Mouse (Mus musculus) c-Kit-positive CD71-positive TER-119-negative erythroid progenitor cells, embryonic 14.5 days (primary cell): Measurements from ENCODE around the gene Chd9.
"Not testable (repeated sequence)": the region's sequence is repeated elsewhere in the genome, so short reads cannot be mapped to it uniquely, and the experiment has no call there.

Source experiments
- DNase-seq: peaks from one replicate; pipeline ENCODE4 v3.0.0-alpha.2; 2013; ENCODE audit warnings: low read depth

Chd9 gene

GRCm38 (mm10) chr8:90871375-90872080, 43.4 kb downstream of the Chd9 start:
- no peak for DNase-seq

DNA sequence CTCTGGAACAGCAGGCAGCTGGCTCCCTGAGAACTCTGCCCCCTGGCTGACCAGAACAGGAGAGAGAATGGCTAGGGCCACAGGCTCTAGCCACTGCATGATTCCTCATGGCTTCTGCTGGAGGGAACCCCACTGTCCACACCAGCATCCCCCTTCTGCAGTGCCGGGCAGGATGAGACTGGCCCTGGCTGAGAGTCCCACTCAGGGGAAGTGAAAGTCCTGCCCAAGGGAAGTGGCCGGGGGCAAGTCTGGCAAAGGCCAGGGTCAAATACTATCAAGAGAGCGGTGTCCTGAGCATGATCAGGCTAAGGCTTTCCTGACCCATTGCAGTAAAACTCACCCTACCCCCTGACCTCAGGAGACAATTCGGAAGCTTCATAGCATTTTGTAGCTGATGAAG, 44.9 kb downstream of the Chd9 start:
- DNase-seq, result no peak

GRCm38 (mm10) chr8:90876213-90876721, 48.1 kb downstream of the Chd9 start:
- no peak for DNase-seq

DNA sequence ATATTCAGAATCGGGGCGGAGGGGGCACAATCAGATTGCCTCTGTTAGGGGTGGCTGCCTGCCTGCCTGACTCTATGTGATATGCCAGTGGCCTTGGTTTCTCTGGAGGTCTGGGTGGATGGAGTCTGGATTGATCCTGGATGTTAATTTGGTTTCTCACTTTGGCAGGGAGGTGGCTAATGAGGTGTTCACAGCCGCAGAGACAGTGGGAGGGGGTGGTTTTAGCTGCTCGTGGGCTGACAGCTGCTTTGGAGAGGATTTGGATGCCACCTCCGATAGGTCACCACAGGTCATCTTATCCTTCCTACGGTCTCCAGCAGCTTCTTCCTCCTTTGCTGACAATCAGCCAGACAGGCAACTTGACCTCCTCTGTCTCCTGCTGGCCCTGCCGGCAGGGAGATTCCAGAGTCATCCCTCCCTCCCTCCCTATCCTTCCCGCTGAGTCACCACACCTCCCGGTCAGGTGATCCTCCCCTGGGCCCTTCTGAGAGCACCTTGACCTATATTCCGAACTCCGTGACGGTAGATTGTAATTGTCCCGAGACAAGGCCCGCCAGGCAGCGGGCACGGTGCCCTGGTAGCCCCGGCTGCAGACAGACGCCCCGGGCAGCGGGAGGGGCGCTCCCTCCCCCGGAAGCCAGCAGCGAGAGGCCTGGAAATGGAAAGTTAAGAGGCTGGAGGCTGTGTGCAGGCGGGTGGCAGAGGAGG, 48.7 kb downstream of the Chd9 start:
- DNase-seq, result no peak

DNA sequence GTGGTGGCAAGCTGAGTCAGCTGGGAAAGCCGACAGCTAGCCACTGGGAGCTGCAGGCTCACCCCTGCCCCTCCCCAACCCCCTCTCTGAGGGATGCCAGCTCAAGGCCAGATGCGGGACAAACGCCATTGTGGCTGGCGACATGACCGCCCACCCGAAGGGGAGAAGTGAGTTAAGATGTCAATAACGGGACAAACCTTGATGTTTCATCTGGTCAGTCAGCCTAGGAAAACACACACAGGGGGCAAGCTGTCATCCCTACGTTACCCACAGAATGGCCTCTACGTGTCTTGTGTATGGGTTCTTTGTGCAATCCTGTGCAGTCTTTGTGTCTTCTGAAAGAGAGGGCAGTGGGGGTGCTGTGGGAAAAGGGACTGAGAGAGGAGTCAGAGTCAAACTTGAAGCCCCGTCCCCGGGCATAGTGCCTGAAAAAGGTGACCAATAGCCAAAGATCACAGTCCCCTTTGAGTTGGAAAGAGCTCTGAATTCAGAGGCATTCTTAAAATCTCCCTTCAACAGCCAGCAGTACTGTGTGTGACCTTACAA, 49.4 kb downstream of the Chd9 start:
- no peak for DNase-seq

DNA sequence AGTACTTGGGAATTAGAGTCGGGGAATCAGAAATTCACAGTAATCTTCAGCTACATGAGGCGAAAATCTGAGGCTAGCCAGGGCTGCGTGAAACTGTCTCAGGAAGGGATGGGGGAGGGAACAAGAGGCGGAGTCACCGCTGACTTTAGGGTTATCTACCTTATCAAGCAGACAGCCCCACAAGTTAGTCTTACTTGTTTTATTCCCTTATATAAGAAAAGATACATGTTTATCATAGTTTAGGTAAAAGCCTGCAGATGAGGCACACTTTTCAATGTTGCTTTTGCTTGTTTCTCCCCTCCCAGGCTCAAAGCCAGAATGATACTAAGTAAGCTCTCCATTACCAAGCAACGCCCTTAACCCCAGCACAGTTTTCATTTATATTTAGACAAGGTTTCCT, 50.4 kb downstream of the Chd9 start:
- no peak for DNase-seq

GRCm38 (mm10) chr8:90880041-90880440, 51.9 kb downstream of the Chd9 start:
- no peak for DNase-seq

- DNase-seq, result no peak
These were observed 53.0 kb downstream of the Chd9 start for GRCm38 (mm10) chr8:90881181-90881580.

- no peak for DNase-seq
These were observed 54.0 kb downstream of the Chd9 start for GRCm38 (mm10) chr8:90882088-90882691.

DNA sequence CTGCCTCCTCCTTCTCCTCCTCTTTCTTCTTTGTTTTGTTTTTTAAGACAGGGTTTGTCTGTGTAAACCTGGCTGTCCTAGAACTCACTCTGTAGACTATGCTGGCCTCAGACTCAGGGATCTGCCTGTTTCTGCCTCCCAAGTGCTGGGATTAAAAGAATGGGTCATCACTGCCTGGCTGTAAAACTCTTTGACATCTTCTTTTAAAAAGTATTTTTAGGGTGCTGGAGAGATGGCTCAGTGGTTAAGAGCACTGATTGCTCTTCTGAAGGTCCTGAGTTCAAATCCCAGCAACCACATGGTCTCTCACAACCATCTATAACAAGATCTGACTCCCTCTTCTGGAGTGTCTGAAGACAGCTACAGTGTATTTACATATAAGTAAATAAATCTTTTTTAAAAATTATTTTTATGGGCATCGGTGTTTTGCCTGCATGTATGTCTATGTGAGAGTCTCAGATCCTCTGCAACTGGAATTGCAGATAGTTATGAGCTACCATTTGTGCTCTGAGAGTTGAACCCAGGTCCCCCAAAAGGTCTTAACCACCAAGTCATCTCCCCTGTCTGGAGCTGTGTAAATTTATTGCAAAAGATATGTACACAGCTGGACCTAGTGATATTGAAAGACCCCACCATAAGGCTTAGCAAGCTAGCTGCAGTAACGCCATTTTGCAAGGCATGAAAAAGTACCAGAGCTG, 57.7 kb downstream of the Chd9 start:
- no peak for DNase-seq

DNA sequence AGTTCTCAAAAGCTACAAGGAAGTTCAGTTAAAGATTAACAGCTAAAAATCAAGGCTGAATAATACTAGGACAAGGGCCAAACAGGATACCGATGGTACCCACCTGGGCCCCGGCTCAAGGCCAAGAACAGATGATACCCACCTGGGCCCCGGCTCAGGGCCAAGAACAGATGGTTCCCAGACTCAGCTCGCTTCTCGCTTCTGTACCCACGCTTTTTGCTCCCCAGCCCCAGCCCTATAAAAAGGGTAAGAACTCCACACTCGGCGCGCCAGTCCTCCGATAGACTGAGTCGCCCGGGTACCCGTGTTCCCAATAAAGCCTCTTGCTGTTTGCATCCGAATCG, 58.2 kb downstream of the Chd9 start:
- DNase-seq, result not testable (repeated sequence)

GRCm38 (mm10) chr8:90887328-90887727, 59.2 kb downstream of the Chd9 start:
- DNase-seq, result not testable (repeated sequence)

DNA sequence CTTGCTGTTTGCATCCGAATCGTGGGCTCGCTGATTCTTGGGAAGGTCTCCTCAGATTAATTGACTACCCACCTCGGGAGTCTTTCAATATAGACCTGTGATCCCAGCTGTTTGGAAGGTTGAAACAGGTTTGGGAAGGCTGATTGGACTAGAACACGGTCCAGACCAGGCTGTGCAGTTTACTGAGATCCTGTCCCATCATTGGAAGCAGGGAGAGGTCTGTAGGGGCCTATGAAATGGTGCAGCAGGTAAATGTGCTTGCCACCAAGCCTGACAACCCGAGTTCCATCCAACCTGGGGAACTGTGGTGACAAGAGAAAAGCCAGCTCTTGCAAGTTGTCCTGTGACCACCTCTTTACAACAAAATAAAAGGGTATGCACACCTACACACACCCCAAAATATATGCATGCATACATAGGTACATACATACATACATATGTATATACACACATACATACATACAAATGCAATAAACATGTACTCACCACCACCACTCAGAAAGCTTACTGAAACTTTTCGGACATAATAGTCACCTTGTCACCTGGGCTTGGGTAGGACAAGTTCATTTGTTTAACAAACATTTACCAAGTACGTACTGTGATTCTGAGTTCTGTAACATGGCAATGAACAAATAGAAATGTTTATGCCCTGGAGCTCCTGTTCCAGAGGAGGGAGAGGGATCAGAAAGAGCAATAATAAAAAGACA, 63.9 kb downstream of the Chd9 start:
- no peak for DNase-seq

- no peak for DNase-seq
These were observed 64.4 kb downstream of the Chd9 start for GRCm38 (mm10) chr8:90892579-90892919.

DNA sequence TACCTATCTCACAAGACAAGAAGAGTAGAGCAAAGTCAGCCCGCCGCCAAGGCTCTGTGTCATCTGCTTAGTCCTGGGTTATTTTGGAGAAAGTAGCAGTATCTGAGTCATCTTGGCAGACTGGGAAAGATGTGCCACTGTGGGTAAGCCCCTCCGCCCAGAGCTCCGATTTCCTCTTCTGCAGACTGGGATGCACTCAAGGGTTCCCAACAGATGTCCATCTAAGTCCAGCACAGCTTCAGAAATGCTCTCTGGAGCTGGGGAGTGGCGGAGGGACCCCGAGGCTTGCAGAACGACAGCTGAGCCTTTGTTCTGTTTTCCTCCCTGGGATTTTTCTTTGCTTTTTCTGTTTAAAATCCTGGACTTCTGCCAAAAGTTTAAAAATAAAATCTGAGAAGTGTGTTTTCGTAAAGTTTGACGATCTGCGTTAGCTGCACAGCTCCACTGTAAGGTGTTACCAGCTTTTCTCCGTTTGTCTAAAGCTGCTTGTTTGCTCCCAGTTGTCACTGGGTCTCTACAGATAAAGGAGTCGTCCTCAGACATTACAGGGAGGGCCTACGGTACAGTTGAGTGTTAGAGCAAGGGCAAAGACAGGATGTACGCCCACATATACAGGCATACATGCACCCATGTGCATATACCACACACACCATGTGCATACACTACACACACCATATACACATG, 66.2 kb downstream of the Chd9 start:
- no peak for DNase-seq

DNA sequence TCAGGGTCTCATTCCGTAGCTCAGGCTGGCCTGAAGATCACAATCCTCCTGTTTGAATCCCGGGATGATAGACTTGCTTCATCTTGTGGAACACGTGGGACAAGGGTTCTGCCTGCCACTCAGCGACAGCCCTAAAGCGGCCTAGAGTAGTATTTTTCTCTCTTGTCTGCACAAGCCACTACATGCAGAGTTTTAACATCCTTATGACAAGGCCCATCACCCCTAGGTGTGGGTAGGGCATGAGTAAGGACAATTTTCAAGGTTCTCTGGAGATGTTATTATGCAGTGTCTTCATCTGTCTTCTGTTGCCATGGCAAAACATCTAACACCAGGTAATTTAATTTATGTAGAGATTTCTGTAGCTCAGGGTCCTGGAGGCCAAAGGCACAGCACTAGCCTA, 69.2 kb downstream of the Chd9 start:
- no peak for DNase-seq

DNA sequence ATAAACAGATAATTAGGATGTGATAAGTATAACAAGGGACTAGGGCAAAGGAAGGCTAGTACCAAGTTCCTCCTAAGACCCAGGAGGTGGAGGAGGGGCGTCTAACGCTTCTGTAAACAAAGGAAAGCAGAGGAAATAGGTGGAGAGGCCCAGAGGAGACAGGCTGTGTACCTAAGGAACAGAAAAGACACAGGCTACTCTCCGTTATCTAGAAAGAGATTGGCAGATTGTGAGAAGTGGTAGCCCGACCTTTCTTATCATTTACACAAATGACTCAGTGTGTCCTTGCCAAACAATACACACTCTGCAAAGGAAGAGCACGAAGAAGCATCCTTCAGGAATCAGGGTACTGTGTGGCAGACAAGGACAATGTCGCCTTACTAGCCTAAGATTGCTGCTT, 70.4 kb downstream of the Chd9 start:
- DNase-seq, result no peak

DNA sequence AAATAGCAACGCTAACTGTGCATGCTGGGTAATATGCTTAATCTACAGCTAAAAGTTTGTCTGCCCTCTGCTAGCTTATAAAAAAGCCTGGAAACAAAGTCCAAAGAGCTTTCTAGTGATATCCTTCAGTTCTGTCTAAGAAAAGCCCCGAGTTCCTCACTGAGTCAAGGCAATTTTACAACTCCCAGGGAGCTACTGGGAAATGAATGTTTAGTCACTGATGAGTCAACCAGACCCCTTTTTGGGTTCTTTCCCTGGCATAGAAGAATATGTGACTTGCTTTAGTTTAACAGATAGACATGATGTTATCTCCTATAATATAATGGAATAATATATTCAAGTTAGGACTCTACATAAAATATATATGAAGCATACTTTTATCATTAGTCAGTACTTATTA, 73.8 kb downstream of the Chd9 start:
- DNase-seq, result no peak

GRCm38 (mm10) chr8:90904171-90904706, 76.1 kb downstream of the Chd9 start:
- no peak for DNase-seq

GRCm38 (mm10) chr8:90906922-90907321, 78.8 kb downstream of the Chd9 start:
- no peak for DNase-seq

DNA sequence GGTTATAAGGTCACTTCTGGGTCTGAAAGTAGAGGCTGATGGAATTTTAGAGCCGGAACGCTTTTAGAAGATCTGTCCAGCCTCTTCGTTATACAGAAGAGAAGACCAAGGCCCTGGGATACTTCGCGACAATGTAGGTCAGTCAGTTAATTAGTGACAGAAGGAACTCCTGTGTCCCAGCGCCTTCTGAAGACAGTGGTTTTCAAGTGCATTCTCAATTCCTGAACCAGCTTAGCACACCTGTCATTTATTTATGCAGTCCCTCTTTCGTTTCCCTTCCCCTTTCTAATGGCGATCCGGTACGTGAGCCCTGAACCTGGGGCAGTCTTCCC, 79.3 kb downstream of the Chd9 start:
- DNase-seq, result no peak
